Comparison of ENCODE assay signal across 9 mouse cellular contexts in the genomic region with DNA sequence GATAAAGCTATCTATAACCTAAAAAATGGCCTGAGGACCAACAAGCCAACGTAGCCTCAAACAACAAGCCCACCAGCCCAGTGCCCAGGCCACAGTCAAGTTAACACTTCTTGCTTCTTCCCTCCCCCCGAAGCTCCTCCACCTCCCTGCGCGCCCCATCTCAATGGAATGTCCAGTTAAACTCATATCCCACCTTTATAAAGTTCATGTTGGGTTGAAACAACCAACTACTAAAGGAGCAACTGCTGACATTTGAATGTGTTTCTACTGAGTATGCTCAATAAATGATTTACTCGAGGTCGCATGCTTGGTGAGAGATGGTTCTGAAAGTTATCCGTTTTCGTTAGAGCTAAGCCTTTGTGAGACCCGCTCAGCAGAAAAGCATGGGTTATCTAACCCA. TPM values are rescaled to one million over a fixed set of nuclear protein-coding genes. Genes with fewer than 3 reads are reported as not detected.
A peak's percentile ranks its signal among the peaks of the same experiment; 100 is the strongest.
DNase-seq lines count a peak whose midpoint lies in the region; ATAC-seq and TF ChIP-seq lines count a peak whose summit lies in the region.
"Had no signal": no experiment of that assay in that cellular context is flagged by ENCODE, and none has a peak within 500 bp of the region (broad histone marks: within the 10 kb centered on the region; RNA-seq: fewer than 3 reads in every experiment).

No protein-coding gene starts in this region.

- no peak for DNase-seq in heart, adult 2 months
- DNase-seq in kidney, postnatal 0 days (ENCODE audit: low spot score), result no peak
- no peak for DNase-seq in midbrain, embryonic 14.5 days
- DNase-seq in urinary bladder, postnatal 10 days (ENCODE audit: low spot score), result no peak
- DNase-seq in layer of hippocampus, adult 9-11 months, result no peak
- DNase-seq in cerebellum, adult 8-10 months, result no peak
- DNase-seq: B cell, adult 2 months had no signal

- peak overlapping the region; percentile 98 for H3K9ac ChIP-seq in heart, embryonic 13.5 days
- no peak overlapping the region for H3K9ac ChIP-seq in heart, adult 2 months (ENCODE audit: low read depth, low read length)
- H3K9ac ChIP-seq in forebrain, embryonic 15.5 days (replicated peaks), result 0 out of 2 replicates have a peak overlapping the region, but pooled peaks have one; percentile 80
- H3K9ac ChIP-seq in kidney, postnatal 0 days (ENCODE audit: low read depth, low read length), result peak overlapping the region; percentile 19
- no peak overlapping the region for H3K9ac ChIP-seq in midbrain, embryonic 14.5 days (replicated peaks; ENCODE audit: low read length)

- intact Hi-C loops in heart, adult 2 months (cut with DNase I), result loop anchor here (10.0 kb wide), 2 partner anchors 266 to 364 kb away; a partner anchor contains a TSS

- WGBS in heart, embryonic 13.5 days, result 81% methylated on average over 9 of the region's 9 CpGs
- 87% methylated on average over 9 of the region's 9 CpGs for WGBS in heart, adult 2 months
- WGBS in forebrain, embryonic 15.5 days, result 77% methylated on average over 9 of the region's 9 CpGs
- 52% methylated on average over 9 of the region's 9 CpGs for WGBS in kidney, postnatal 0 days
- WGBS in midbrain, embryonic 14.5 days, result 75% methylated on average over 9 of the region's 9 CpGs

- peaks cover 54% of the 10 kb centered on the region for H3K4me1 ChIP-seq in heart, embryonic 13.5 days
- peaks cover 2% of the 10 kb centered on the region; the same call in 1 of the 2 replicates for H3K4me1 ChIP-seq in heart, adult 2 months (ENCODE audit: control insufficient read depth, insufficient read depth, low read length)
- peaks cover 18% of the 10 kb centered on the region for H3K4me1 ChIP-seq in forebrain, embryonic 15.5 days
- peaks cover 3% of the 10 kb centered on the region for H3K4me1 ChIP-seq in kidney, postnatal 0 days (replicated peaks; ENCODE audit: insufficient read depth, low read length)
- peaks cover 11% of the 10 kb centered on the region for H3K4me1 ChIP-seq in midbrain, embryonic 14.5 days (ENCODE audit: control insufficient read depth, insufficient read depth, low read length)

- peaks cover 2% of the 10 kb centered on the region for H3K79me2 ChIP-seq in heart, adult 2 months (replicated peaks; ENCODE audit: control insufficient read depth, insufficient read depth, low read length)

- H3K4me3 ChIP-seq in heart, embryonic 13.5 days, result peak overlapping the region; percentile 84
- no peak overlapping the region for H3K4me3 ChIP-seq in heart, adult 2 months
- H3K4me3 ChIP-seq in forebrain, embryonic 15.5 days, result peak overlapping the region; percentile 83
- H3K4me3 ChIP-seq in kidney, postnatal 0 days (replicated peaks; ENCODE audit: low read depth, low read length), result peak overlapping the region; percentile 94
- no peak overlapping the region for H3K4me3 ChIP-seq in midbrain, embryonic 14.5 days (replicated peaks; ENCODE audit: low read depth, low read length)

- no peak overlapping the region for H3K27ac ChIP-seq in heart, embryonic 13.5 days (replicated peaks)
- H3K27ac ChIP-seq in heart, adult 2 months, result no peak overlapping the region
- H3K27ac ChIP-seq in forebrain, embryonic 15.5 days (replicated peaks), result no peak overlapping the region
- peak overlapping the region; percentile 94 for H3K27ac ChIP-seq in kidney, postnatal 0 days
- H3K27ac ChIP-seq in midbrain, embryonic 14.5 days (replicated peaks; ENCODE audit: low read depth, low read length), result no peak overlapping the region

- TF ChIP-seq CTCF in heart, adult 2 months (IDR thresholded peaks at IDR 0.05), result no peak
- no peak for TF ChIP-seq CTCF in kidney, postnatal 0 days (IDR thresholded peaks at IDR 0.05; ENCODE audit: low read depth)

- no peaks in the 10 kb centered on the region for H3K27me3 ChIP-seq in heart, embryonic 13.5 days (replicated peaks)
- no peaks in the 10 kb centered on the region; the same call in 1 of the 2 replicates for H3K27me3 ChIP-seq in heart, adult 2 months (ENCODE audit: control insufficient read depth, insufficient read depth, low read length)
- H3K27me3 ChIP-seq in forebrain, embryonic 15.5 days, result no peaks in the 10 kb centered on the region
- no peaks in the 10 kb centered on the region for H3K27me3 ChIP-seq in kidney, postnatal 0 days (ENCODE audit: insufficient read depth, low read length)
- no peaks in the 10 kb centered on the region for H3K27me3 ChIP-seq in midbrain, embryonic 14.5 days (ENCODE audit: control insufficient read depth, insufficient read depth, low read length)

- no peaks in the 10 kb centered on the region; the same call in 1 of the 2 replicates for H3K36me3 ChIP-seq in heart, embryonic 13.5 days
- 0 out of 2 replicates have a peak, but pooled peaks cover 3% of the 10 kb centered on the region for H3K36me3 ChIP-seq in heart, adult 2 months (ENCODE audit: control insufficient read depth, insufficient read depth, low read length)
- no peaks in the 10 kb centered on the region for H3K36me3 ChIP-seq in forebrain, embryonic 15.5 days
- H3K36me3 ChIP-seq in kidney, postnatal 0 days (ENCODE audit: insufficient read depth, low read length), result 0 out of 2 replicates have a peak, but pooled peaks cover 4% of the 10 kb centered on the region
- no peaks in the 10 kb centered on the region for H3K36me3 ChIP-seq in midbrain, embryonic 14.5 days (ENCODE audit: control insufficient read depth, insufficient read depth, low read length)

- no peak for ATAC-seq in heart, embryonic 13.5 days (ENCODE audit: extremely low read depth, insufficient number of reproducible peaks, low FRiP score, low TSS enrichment)
- no peak for ATAC-seq in forebrain, embryonic 15.5 days (replicated peaks)
- ATAC-seq in kidney, postnatal 0 days (replicated peaks; ENCODE audit: low FRiP score, low read depth), result no peak
- no peak for ATAC-seq in midbrain, embryonic 14.5 days (ENCODE audit: low FRiP score, low TSS enrichment)

- no peak for TF ChIP-seq POLR2A in heart, adult 2 months (IDR thresholded peaks at IDR 0.05; ENCODE audit: insufficient read depth, low read depth, low read length)

- peak overlapping the region; percentile 73 for H3K4me2 ChIP-seq in heart, embryonic 13.5 days
- H3K4me2 ChIP-seq in forebrain, embryonic 15.5 days (replicated peaks), result peak overlapping the region; percentile 56
- H3K4me2 ChIP-seq in kidney, postnatal 0 days (ENCODE audit: low read length), result peak overlapping the region; percentile 79
- H3K4me2 ChIP-seq in midbrain, embryonic 14.5 days (ENCODE audit: low read length), result peak overlapping the region; percentile 77

- TF ChIP-seq EP300 in heart, adult 2 months (IDR thresholded peaks at IDR 0.05; ENCODE audit: insufficient read depth, low read depth, low read length), result no peak

- H3K9me3 ChIP-seq in heart, embryonic 13.5 days, result no peaks in the 10 kb centered on the region
- no peaks in the 10 kb centered on the region for H3K9me3 ChIP-seq in forebrain, embryonic 15.5 days
- no peaks in the 10 kb centered on the region for H3K9me3 ChIP-seq in kidney, postnatal 0 days (replicated peaks; ENCODE audit: low read length)
- no peaks in the 10 kb centered on the region for H3K9me3 ChIP-seq in midbrain, embryonic 14.5 days (ENCODE audit: control insufficient read depth, low read length)

RNA-seq across cellular contexts. Expression of a gene that starts 2.2 kb away (rescaled TPM):
- polyA plus RNA-seq in heart, embryonic 13.5 days (2015; fragmentation: Nextera tagmentation; extraction: Ambion mirVana), result 54.1 and 62.4 TPM in 2 replicates
- 100 to 1,000 TPM in 1 of 2 experiments, 10 to 100 TPM in 1; 80.3 to 100 TPM for total RNA-seq in heart, adult 2 months (2021)
- polyA plus RNA-seq in heart, adult 2 months (2012; rRNA removed), result 168 and 181 TPM in 2 replicates
- polyA plus RNA-seq in forebrain, embryonic 15.5 days (2015; fragmentation: Nextera tagmentation; extraction: Ambion mirVana), result 48.6 and 50.4 TPM in 2 replicates
- 173 and 176 TPM in 2 replicates for polyA plus RNA-seq in kidney, postnatal 0 days (2015; fragmentation: Nextera tagmentation; extraction: Ambion mirVana)
- polyA plus RNA-seq in midbrain, embryonic 14.5 days (2014; fragmentation: Nextera tagmentation; extraction: Ambion mirVana), result 40.4 and 41.6 TPM in 2 replicates

RNA-seq across cellular contexts. Expression of a gene that starts 24.0 kb away (rescaled TPM):
- not detected in 2 replicates for polyA plus RNA-seq in heart, embryonic 13.5 days (2015; fragmentation: Nextera tagmentation; extraction: Ambion mirVana)
- total RNA-seq in heart, adult 2 months (2021), result not detected
- polyA plus RNA-seq in heart, adult 2 months (2012; rRNA removed), result not detected in 2 replicates
- polyA plus RNA-seq in forebrain, embryonic 15.5 days (2015; fragmentation: Nextera tagmentation; extraction: Ambion mirVana), result not detected in 2 replicates
- polyA plus RNA-seq in kidney, postnatal 0 days (2015; fragmentation: Nextera tagmentation; extraction: Ambion mirVana), result not detected in 2 replicates
- polyA plus RNA-seq in midbrain, embryonic 14.5 days (2014; fragmentation: Nextera tagmentation; extraction: Ambion mirVana), result not detected in 2 replicates

RNA-seq across cellular contexts. Expression of a gene that starts 37.7 kb away (rescaled TPM):
- polyA plus RNA-seq in heart, embryonic 13.5 days (2015; fragmentation: Nextera tagmentation; extraction: Ambion mirVana), result 0.19 and 0.47 TPM in 2 replicates
- total RNA-seq in heart, adult 2 months (2021), result 1 to 10 TPM; 5.8 to 5.9 TPM
- polyA plus RNA-seq in heart, adult 2 months (2012; rRNA removed), result 3.2 and 6.7 TPM in 2 replicates
- 0.10 TPM in 1 of 2 replicates, not detected in the other for polyA plus RNA-seq in forebrain, embryonic 15.5 days (2015; fragmentation: Nextera tagmentation; extraction: Ambion mirVana)
- 0.11 and 0.22 TPM in 2 replicates for polyA plus RNA-seq in kidney, postnatal 0 days (2015; fragmentation: Nextera tagmentation; extraction: Ambion mirVana)
- 0.12 TPM in 1 of 2 replicates, not detected in the other for polyA plus RNA-seq in midbrain, embryonic 14.5 days (2014; fragmentation: Nextera tagmentation; extraction: Ambion mirVana)

RNA-seq across cellular contexts. Expression of a gene that starts 51.7 kb away (rescaled TPM):
- polyA plus RNA-seq in heart, embryonic 13.5 days (2015; fragmentation: Nextera tagmentation; extraction: Ambion mirVana), result 0.20 and 0.37 TPM in 2 replicates
- 1 to 10 TPM; 1.4 to 1.6 TPM for total RNA-seq in heart, adult 2 months (2021)
- polyA plus RNA-seq in heart, adult 2 months (2012; rRNA removed), result 0.31 and 0.76 TPM in 2 replicates
- polyA plus RNA-seq in forebrain, embryonic 15.5 days (2015; fragmentation: Nextera tagmentation; extraction: Ambion mirVana), result 0.05 and 0.08 TPM in 2 replicates
- polyA plus RNA-seq in kidney, postnatal 0 days (2015; fragmentation: Nextera tagmentation; extraction: Ambion mirVana), result 0.04 and 0.06 TPM in 2 replicates
- 0.14 TPM in 1 of 2 replicates, not detected in the other for polyA plus RNA-seq in midbrain, embryonic 14.5 days (2014; fragmentation: Nextera tagmentation; extraction: Ambion mirVana)

Comparison
In these comparisons a context has a peak if more than half of its experiments do, and no peak if none do; other contexts are left out.
1. H3K4me3 ChIP-seq: peak in heart, embryonic 13.5 days (single experiment), forebrain, embryonic 15.5 days (single experiment) and kidney, postnatal 0 days (single experiment); none in heart, adult 2 months (single experiment) and midbrain, embryonic 14.5 days (single experiment).
2. H3K9ac ChIP-seq: peak in heart, embryonic 13.5 days (single experiment), forebrain, embryonic 15.5 days (single experiment) and kidney, postnatal 0 days (single experiment); none in heart, adult 2 months (single experiment) and midbrain, embryonic 14.5 days (single experiment).
3. Peak in every context shown above with its lines, with median percentiles within 50 percentile points of each other: H3K4me2 ChIP-seq.